Mouse (Mus musculus) midbrain, postnatal 0 days (tissue): ENCODE measurements around the gene C130050O18Rik. TPM values are rescaled to one million over a fixed set of nuclear protein-coding genes. Genes with fewer than 3 reads are reported as not detected.
A peak's percentile ranks its signal among the peaks of the same experiment; 100 is the strongest.

ENCODE experiments used
- ATAC-seq: fragments of 200-750 bp; cut with Nextera tagmentation; 2 replicates; pipeline ENCODE4 v1.8.0; 2017; ENCODE audit warnings: moderate number of reproducible peaks, mild to moderate bottlenecking, moderate TSS enrichment, moderate library complexity; ENCODE audit not compliant: low FRiP score
- DNase-seq: peaks from one replicate; pipeline ENCODE4 v3.0.0-alpha.2; 2015; ENCODE audit warnings: low spot score
- H3K27ac ChIP-seq: fragments of 300-500 bp; sonication (generic); 2 replicates; pipeline ENCODE4 v1.5.1; 2014; ENCODE audit warnings: low read depth, mild to moderate bottlenecking, low read length, mixed read lengths
- H3K27me3 ChIP-seq: fragments of 300-500 bp; sonication (generic); 2 replicates; pipeline ENCODE4 v1.6.1; 2014; ENCODE audit warnings: low read length, control low read depth, mixed read lengths; ENCODE audit not compliant: insufficient read depth
- H3K36me3 ChIP-seq: fragments of 300-500 bp; sonication (generic); 2 replicates; pipeline ENCODE4 v1.6.1; 2014; ENCODE audit warnings: low read length, control low read depth, mixed read lengths; ENCODE audit not compliant: insufficient read depth
- H3K4me1 ChIP-seq: fragments of 300-500 bp; sonication (generic); 2 replicates; pipeline ENCODE4 v1.6.1; 2014; ENCODE audit warnings: mild to moderate bottlenecking, control low read depth, antibody characterized with exemption, low read length, mixed read lengths; ENCODE audit not compliant: insufficient read depth
- H3K4me2 ChIP-seq: fragments of 300-500 bp; sonication (generic); 2 replicates; pipeline ENCODE4 v1.6.1; 2014; ENCODE audit warnings: low read depth, mild to moderate bottlenecking, low read length, mixed read lengths; ENCODE audit not compliant: poor library complexity, severe bottlenecking
- H3K4me3 ChIP-seq: fragments of 300-500 bp; sonication (generic); 2 replicates; pipeline ENCODE4 v1.5.1; 2014; ENCODE audit warnings: low read depth, mild to moderate bottlenecking, low read length, moderate library complexity
- H3K9ac ChIP-seq: fragments of 300-500 bp; sonication (generic); replicated peaks from 2 replicates; pipeline ENCODE4 v1.6.1; 2014; ENCODE audit warnings: mild to moderate bottlenecking, low read length, moderate library complexity, mixed read lengths; ENCODE audit not compliant: poor library complexity, severe bottlenecking
- H3K9me3 ChIP-seq: fragments of 300-500 bp; sonication (generic); 2 replicates; pipeline ENCODE4 v1.6.1; 2016; ENCODE audit warnings: low read length, control low read depth
- CTCF ChIP-seq: IDR thresholded peaks from 2 replicates; pipeline ENCODE4 v1.5.1; 2016; ENCODE audit warnings: antibody characterized with exemption, mild to moderate bottlenecking
- whole genome bisulfite sequencing: fragments of 180-500 bp; shearing (Covaris S2); extraction: QIAGEN DNeasy Blood & Tissue Kit; methylation state at CpG from one replicate; pipeline ENCODE4 v1.1.7; 2014; 5-methylcytosine and 5-hydroxymethylcytosine counted together
- polyA plus RNA-seq: library from polyadenylated mRNA; unstranded; fragments of >200 nt; fragmentation: Nextera tagmentation; extraction: Ambion mirVana; gene quantifications from 2 replicates; pipeline ENCODE4 v1.2.1, GENCODE M21; 2015
- total RNA-seq: library from RNA; depleted of rRNA; stranded (reverse); fragments of >200 nt; gene quantifications from 2 replicates; pipeline ENCODE4 v1.2.3, GENCODE M21; 2014

The C130050O18Rik gene
- total and polyA plus RNA-seq, 2 experiments from 2014 or later = not detected

- Histone ChIP-seq H3K27me3 (no peaks in the 10 kb centered on the region), H3K4me2 (no peak overlapping the region), H3K9ac (no peak overlapping the region), H3K9me3 (no peaks in the 10 kb centered on the region), H3K36me3 (peaks cover 3% of the 10 kb centered on the region; the same call in 1 of the 2 replicates), H3K4me1 (no peaks in the 10 kb centered on the region), H3K4me3 (no peak overlapping the region), H3K27ac (no peak overlapping the region)
- 95% methylated on average over 4 of the region's 4 CpGs for WGBS
- no peak for DNase-seq
- TF ChIP-seq CTCF = no peak
- no peak for ATAC-seq
Measured at GRCm38 (mm10) chr5:139397359-139397916, 7.6 kb upstream of the C130050O18Rik start.

- WGBS = 37% methylated on average over 5 of the region's 5 CpGs
- peak; percentile 66; the same call in 1 of the 2 replicates for ATAC-seq
Measured at GRCm38 (mm10) chr5:139397959-139398753, 6.9 kb upstream of the C130050O18Rik start.

GRCm38 (mm10) chr5:139398786-139399185, 6.3 kb upstream of the C130050O18Rik start:
- no peak overlapping the region for H3K4me3 ChIP-seq
- H3K4me1 ChIP-seq = no peaks in the 10 kb centered on the region
- ATAC-seq (no peak), DNase-seq (no peak)
- no peak for TF ChIP-seq CTCF
- no peak overlapping the region for H3K4me2 ChIP-seq
- 82% methylated on average over 5 of the region's 5 CpGs for WGBS
- H3K27me3 ChIP-seq = no peaks in the 10 kb centered on the region
- no peaks in the 10 kb centered on the region for H3K36me3 ChIP-seq
- H3K9me3 ChIP-seq = no peaks in the 10 kb centered on the region
- no peak overlapping the region for H3K27ac ChIP-seq
- H3K9ac ChIP-seq = no peak overlapping the region

More at GRCm38 (mm10) chr5:139397959-139398753, 6.9 kb upstream of the C130050O18Rik start:
- H3K4me2 ChIP-seq = no peak overlapping the region
- no peak overlapping the region for H3K27ac ChIP-seq
- peak; percentile 92 for TF ChIP-seq CTCF
- H3K9ac ChIP-seq = no peak overlapping the region
- no peaks in the 10 kb centered on the region for H3K36me3 ChIP-seq
- H3K4me1 ChIP-seq = no peaks in the 10 kb centered on the region
- no peaks in the 10 kb centered on the region for H3K9me3 ChIP-seq
- no peak overlapping the region for H3K4me3 ChIP-seq
- H3K27me3 ChIP-seq = no peaks in the 10 kb centered on the region
- peak; percentile 92 for DNase-seq

- no peaks in the 10 kb centered on the region for H3K36me3 ChIP-seq
- H3K27ac ChIP-seq = no peak overlapping the region
- H3K27me3 ChIP-seq = no peaks in the 10 kb centered on the region
- ATAC-seq (no peak), DNase-seq (no peak)
- no peak overlapping the region for H3K9ac ChIP-seq
- no peaks in the 10 kb centered on the region for H3K4me1 ChIP-seq
- H3K4me2 ChIP-seq = no peak overlapping the region
- no peaks in the 10 kb centered on the region for H3K9me3 ChIP-seq
- 86% methylated on average over 14 of the region's 14 CpGs for WGBS
- no peak for TF ChIP-seq CTCF
- no peak overlapping the region for H3K4me3 ChIP-seq
Measured at GRCm38 (mm10) chr5:139399991-139400390, 5.1 kb upstream of the C130050O18Rik start.

- H3K36me3 ChIP-seq = no peaks in the 10 kb centered on the region
- no peak overlapping the region for H3K27ac ChIP-seq
- H3K4me1 ChIP-seq = no peaks in the 10 kb centered on the region
- no peak overlapping the region for H3K4me3 ChIP-seq
- H3K27me3 ChIP-seq = no peaks in the 10 kb centered on the region
- ATAC-seq = no peak
- no peak overlapping the region for H3K4me2 ChIP-seq
- no peaks in the 10 kb centered on the region for H3K9me3 ChIP-seq
- no peak for DNase-seq
- 0 out of 2 replicates have a peak overlapping the region, but pooled peaks have one; percentile 8 for H3K9ac ChIP-seq
- WGBS = 97% methylated on average over 2 of the region's 2 CpGs
- no peak for TF ChIP-seq CTCF
Measured at GRCm38 (mm10) chr5:139402106-139402505, 3.0 kb upstream of the C130050O18Rik start.

- Histone ChIP-seq H3K4me2 (no peak overlapping the region), H3K9me3 (no peaks in the 10 kb centered on the region), H3K4me3 (no peak overlapping the region), H3K27ac (no peak overlapping the region), H3K36me3 (no peaks in the 10 kb centered on the region), H3K9ac (no peak overlapping the region), H3K4me1 (no peaks in the 10 kb centered on the region), H3K27me3 (no peaks in the 10 kb centered on the region)
- no peak for ATAC-seq
- WGBS = 88% methylated on average over 8 of the region's 8 CpGs
- TF ChIP-seq CTCF = no peak
- DNase-seq = no peak
Measured at GRCm38 (mm10) chr5:139403692-139404260, 1.3 kb upstream of the C130050O18Rik start.
